8 mouse cellular contexts compared by ENCODE assay signal in the genomic region with DNA sequence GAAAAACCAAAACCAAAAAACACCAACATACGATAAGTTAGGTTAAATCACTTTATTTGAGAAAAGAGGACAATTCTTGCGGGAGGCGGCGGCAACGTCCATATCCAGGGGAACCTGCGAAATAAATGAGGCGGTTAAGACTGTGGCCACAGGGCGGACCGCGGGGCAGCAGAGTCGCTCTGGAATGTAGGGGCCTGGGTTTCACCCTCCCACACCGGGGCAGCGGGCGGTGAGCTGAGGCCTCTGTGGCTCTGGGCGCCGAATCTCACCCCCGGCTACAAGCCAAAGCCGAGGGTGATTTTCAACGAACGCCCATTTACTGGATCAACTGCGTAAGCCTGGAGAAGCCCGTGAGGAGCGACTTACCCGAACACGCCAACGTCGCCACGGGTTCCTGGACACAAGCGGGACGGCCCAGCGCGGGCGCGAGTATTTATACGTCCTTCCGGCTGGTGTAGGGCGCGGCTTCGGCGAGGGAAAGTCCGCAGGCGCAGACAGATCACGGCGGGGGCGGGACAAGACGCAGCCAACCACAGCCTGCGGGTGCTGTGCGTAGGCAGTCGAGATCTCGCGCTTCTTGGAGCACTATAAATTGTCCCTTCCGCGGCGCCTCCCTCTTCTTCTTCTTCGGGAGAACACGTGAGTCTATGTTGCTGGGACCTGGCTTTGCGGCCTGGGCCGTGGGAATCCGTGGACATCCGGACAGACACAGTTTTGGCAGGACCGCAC. TPM values are rescaled to one million over a fixed set of nuclear protein-coding genes. Genes with fewer than 3 reads are reported as not detected.
A peak's percentile ranks its signal among the peaks of the same experiment; 100 is the strongest.
DNase-seq lines count a peak whose midpoint lies in the region; ATAC-seq lines count a peak whose summit lies in the region.

No protein-coding gene starts in this region.

- H3K4me1 ChIP-seq in intestine, embryonic 14.5 days (replicated peaks; ENCODE audit: control insufficient read depth, insufficient read depth, low read length), result peaks cover 23% of the 10 kb centered on the region

- under 1% methylated on average over 61 of the region's 61 CpGs for WGBS in intestine, embryonic 14.5 days

- H3K36me3 ChIP-seq in intestine, embryonic 14.5 days (ENCODE audit: control insufficient read depth, insufficient read depth, low read length), result peaks cover 35% of the 10 kb centered on the region

- H3K9ac ChIP-seq in intestine, embryonic 14.5 days (ENCODE audit: low read length), result peak overlapping the region; percentile 94

- H3K27ac ChIP-seq in intestine, embryonic 14.5 days (ENCODE audit: low read depth), result peak overlapping the region; percentile 83

- DNase-seq in adrenal gland, adult (ENCODE audit: inconsistent age in 2 of 2, low spot score in 1 of 2), result peak; percentile 99
- DNase-seq in embryo, embryonic 10.5 days (ENCODE audit: low spot score), result peak; percentile 99
- peak; percentile 99 for DNase-seq in gastrocnemius, postnatal 14 days
- DNase-seq in intestine, embryonic 14.5 days (ENCODE audit: low spot score), result peak; percentile 98
- DNase-seq in left cerebral cortex, postnatal 14 days (ENCODE audit: low spot score in 2 of 2), result peak; percentile 99
- peak; percentile 99 for DNase-seq in mesoderm, embryonic 11.5 days (ENCODE audit: low read depth, low spot score)
- peak; percentile 99 for DNase-seq in right cerebral cortex, postnatal 36 days (ENCODE audit: low spot score in 2 of 2)
- DNase-seq in yolk sac, embryonic 10.5 days (ENCODE audit: low spot score), result peak; percentile 99

- H3K9me3 ChIP-seq in intestine, embryonic 14.5 days (ENCODE audit: control insufficient read depth, low read length), result no peaks in the 10 kb centered on the region

- H3K27me3 ChIP-seq in intestine, embryonic 14.5 days (replicated peaks; ENCODE audit: control insufficient read depth, insufficient read depth, low read length), result no peaks in the 10 kb centered on the region

- intact Hi-C loops in gastrocnemius, postnatal 14 days (cut with DNase I; ENCODE audit: low total_unique reads), result no loop called here
- intact Hi-C loops in left cerebral cortex, postnatal 14 days (cut with DNase I), result loop anchor here (1.0 kb wide), 1 partner anchor 12 kb away; a partner anchor contains a TSS

- peak overlapping the region; percentile 67 for H3K4me2 ChIP-seq in intestine, embryonic 14.5 days (ENCODE audit: low read length)

- peak overlapping the region; percentile 92 for H3K4me3 ChIP-seq in intestine, embryonic 14.5 days (ENCODE audit: low read depth, low read length)

- ATAC-seq in intestine, embryonic 14.5 days (replicated peaks; ENCODE audit: low FRiP score, low TSS enrichment, low read depth), result peak; percentile 97

RNA-seq across cellular contexts. Expression of a gene that starts 1.7 kb away (rescaled TPM):
- 100 to 1,000 TPM; 643 to 719 TPM for total RNA-seq in gastrocnemius, postnatal 14 days (2021)
- polyA plus RNA-seq in intestine, embryonic 14.5 days (2014; fragmentation: Nextera tagmentation; extraction: Ambion mirVana), result 1,745 and 1,859 TPM in 2 replicates
- total RNA-seq in left cerebral cortex, postnatal 14 days (2021), result 100 to 1,000 TPM; 492 to 494 TPM

RNA-seq across cellular contexts. Expression of a gene that starts 1.8 kb away (rescaled TPM):
- not detected for total RNA-seq in gastrocnemius, postnatal 14 days (2021)
- 0.15 TPM in 2 replicates for polyA plus RNA-seq in intestine, embryonic 14.5 days (2014; fragmentation: Nextera tagmentation; extraction: Ambion mirVana)
- not detected for total RNA-seq in left cerebral cortex, postnatal 14 days (2021)

RNA-seq across cellular contexts. Expression of a gene that starts 4.6 kb away (rescaled TPM):
- 100 to 1,000 TPM; 467 to 532 TPM for total RNA-seq in gastrocnemius, postnatal 14 days (2021)
- 258 and 296 TPM in 2 replicates for polyA plus RNA-seq in intestine, embryonic 14.5 days (2014; fragmentation: Nextera tagmentation; extraction: Ambion mirVana)
- total RNA-seq in left cerebral cortex, postnatal 14 days (2021), result 100 to 1,000 TPM; 184 to 189 TPM

RNA-seq across cellular contexts. Expression of a gene that starts 8.0 kb away (rescaled TPM):
- total RNA-seq in gastrocnemius, postnatal 14 days (2021), result 100 to 1,000 TPM; 781 to 864 TPM
- not detected in 2 replicates for polyA plus RNA-seq in intestine, embryonic 14.5 days (2014; fragmentation: Nextera tagmentation; extraction: Ambion mirVana)
- under 1 TPM; 0.35 to 0.38 TPM for total RNA-seq in left cerebral cortex, postnatal 14 days (2021)

RNA-seq across cellular contexts. Expression of a gene that starts 12.2 kb away (rescaled TPM):
- total RNA-seq in gastrocnemius, postnatal 14 days (2021), result 10 to 100 TPM; 16.3 to 19.6 TPM
- 86.2 and 90.1 TPM in 2 replicates for polyA plus RNA-seq in intestine, embryonic 14.5 days (2014; fragmentation: Nextera tagmentation; extraction: Ambion mirVana)
- total RNA-seq in left cerebral cortex, postnatal 14 days (2021), result 10 to 100 TPM; 28.5 to 29.2 TPM

Comparison
In these comparisons a context has a peak if more than half of its experiments do, and no peak if none do; other contexts are left out.
1. Peak in every context shown above with its lines: DNase-seq, ATAC-seq, H3K4me3 ChIP-seq and H3K27ac ChIP-seq.